Mouse (Mus musculus) CD4-positive, CD25-positive, alpha-beta regulatory T cell, adult 2 months (primary cell): ENCODE measurements around the gene Mrto4.

ENCODE experiments used
- DNase-seq: peaks from one replicate; pipeline ENCODE4 v3.0.0-alpha.2; 2012; ENCODE audit warnings: low read depth, low spot score

The Mrto4 gene

DNA sequence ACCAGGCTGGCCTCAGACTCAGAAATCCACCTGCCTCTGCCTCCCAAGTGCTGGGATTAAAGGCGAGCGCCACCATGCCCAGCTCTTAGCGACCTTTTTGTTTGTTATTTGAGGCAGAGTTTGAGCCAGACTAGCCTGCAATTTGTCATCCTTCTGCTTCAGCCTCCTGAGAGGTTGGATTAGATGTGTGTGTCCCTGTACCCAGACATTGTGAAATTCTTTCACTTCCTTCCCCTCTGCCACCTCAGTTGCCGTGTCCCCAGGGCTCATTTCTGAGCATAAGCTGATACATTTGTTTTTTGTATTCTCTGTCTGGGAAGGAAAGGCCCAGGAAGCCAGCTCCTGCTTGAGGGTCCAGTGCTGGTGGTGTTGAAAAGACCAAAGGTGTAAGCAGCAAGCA, 11.5 kb downstream of the Mrto4 start:
- DNase-seq = no peak

DNA sequence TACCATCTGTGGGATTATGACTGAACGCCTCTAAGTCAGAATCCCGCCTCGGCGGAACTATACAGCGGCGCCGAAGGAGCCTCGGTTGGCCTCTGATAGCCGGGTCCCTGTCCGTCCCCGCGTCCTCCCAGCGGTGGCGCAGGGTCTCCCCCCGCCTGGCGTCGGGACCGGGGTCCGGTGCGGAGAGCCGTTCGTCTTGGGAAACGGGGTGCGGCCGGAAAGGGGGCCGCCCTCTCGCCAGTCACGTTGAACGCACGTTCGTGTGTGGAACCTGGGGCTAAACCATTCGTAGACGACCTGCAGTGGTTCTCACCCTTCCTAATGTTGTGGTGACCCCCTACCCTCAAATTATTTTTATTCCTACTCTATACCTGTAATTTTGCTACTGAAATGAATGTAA, 14.2 kb downstream of the Mrto4 start:
- no peak for DNase-seq

DNA sequence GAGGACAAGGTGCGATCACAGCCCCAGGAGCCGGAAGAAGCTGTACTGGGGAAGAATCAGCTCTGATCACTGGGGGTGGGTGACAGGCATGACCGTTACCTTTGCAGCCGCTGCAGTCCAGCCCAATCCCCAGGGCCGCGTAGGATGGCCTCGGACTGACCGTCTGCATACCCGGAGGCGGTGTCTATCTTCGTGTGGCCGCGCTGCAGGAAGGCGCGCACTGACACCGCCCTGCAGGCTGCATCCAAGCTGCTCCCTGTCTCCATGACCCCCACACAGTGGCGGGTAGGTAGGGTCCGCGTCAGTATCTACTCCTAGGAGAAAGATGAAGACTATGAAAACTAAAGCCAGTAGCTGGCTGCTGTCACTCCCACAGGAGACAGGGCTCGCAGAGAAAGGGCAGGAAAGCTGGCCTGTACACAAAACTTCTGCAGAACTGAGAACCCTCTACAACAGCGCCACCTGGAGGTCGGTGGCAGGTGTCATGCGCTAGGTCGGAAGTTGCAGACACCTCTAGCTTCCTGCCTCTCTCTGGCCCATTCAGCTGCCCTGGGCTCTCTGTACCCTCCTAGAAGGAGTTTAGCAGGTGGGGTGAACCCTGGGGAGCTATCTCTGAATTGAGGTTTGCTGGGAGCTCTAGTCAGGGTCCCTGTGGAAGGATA, 15.4 kb downstream of the Mrto4 start:
- DNase-seq = peak; percentile 94

DNA sequence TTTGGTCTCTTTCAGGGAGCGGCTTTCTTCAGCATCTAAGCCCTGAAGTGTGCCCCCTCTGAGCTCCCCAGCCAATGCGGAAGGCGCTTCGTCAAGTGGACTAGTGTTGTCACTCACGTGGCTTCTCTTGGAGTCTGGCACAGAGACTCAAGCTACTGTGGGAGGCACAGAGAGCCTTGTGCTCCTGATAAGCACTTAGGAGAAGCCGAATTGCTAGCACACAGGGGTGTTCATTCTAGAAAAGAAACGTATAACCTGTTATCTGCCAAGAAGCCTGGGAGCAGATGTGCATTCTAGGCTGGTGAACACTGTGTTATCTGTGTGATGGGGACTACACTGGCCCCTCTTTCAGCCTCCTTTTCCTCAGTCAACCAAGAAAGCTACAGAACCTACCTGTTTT, 16.9 kb downstream of the Mrto4 start:
- DNase-seq = no peak

DNA sequence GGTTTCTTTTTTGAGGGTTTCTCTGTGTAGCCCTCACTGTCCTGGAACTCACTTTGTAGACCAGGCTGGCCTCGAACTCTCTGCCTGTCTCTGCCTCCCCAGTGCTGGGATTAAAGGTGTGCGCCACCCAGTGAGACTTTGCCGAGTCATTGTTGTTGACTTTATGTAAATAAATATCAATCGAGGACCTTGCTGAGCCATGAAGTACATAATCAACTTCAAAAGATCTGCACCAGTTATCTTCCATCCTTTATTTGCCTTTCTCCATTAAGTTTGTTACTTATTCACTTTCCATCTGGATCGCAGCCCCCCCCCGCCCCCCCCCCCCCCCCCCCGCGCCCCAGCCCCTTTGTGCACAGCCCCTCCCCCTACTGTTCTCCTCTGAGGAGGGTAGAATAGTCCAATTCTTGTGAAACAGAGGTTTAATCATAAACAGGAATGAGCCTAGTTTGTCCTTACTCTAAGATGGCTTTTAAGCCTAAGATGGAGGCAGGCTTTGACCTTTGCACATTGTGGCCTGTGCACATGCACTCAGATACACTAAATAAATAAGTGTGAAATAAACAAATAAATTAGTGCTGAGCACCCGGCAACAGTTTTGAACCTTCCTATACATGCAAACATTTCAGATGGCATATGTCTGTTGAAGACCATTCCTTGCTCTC, 17.6 kb downstream of the Mrto4 start:
- DNase-seq = no peak

DNA sequence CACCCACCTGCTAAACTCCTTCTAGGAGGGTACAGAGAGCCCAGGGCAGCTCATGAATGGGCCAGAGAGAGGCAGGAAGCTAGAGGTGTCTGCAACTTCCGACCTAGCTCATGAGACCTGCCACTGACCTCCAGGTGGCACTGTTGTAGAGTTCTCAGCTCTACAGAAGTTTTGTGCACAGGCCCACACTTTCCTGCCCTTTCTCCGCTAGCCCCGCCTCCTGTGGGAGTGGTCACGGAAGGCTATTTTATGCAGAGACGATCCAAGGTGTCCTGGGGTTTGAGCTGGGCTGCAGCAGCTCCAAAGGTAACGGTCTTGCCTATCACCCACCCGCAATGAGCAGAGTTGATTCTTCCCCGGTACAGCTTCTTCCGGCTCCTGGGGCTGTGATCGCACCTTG, 21.8 kb downstream of the Mrto4 start:
- DNase-seq = peak; percentile 97

DNA sequence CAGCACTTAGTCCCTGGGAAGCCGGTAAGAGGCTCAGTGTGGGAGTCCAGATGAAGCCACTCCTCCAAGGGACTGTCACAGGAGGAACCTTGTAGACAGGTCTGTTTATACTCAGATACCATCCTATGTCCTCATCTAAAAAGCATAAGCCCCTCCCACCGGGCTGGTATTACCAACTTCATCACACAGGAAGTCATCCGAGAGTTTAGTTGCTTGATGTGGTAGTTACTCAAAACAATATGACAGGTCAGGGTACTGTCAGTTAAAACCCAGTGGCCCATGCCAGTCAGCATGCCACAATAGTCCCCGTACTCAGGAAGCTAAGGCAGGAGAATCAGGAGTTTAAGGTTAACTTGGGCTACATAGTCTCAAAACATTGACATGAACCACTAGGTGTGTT, 32.6 kb downstream of the Mrto4 start:
- DNase-seq = peak; percentile 29

DNA sequence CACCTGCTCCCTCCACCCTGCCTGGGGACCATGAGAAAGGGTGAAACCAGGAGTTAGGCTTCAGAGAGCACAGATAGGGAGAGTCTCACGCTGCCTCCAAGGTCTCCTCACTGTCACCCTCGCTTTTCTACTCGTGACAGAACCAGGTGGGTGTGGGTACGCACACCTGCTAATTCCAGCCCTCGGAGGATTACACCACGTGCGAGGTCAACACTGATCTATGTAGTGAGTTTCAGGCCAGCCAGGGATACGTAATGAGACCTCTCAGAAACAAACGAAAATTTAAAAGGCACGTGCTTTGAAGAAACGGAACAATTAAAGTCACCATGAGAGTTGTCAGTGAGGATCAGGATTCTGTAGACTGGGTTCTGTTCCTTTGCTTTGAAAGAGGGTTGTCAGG, 33.9 kb downstream of the Mrto4 start:
- DNase-seq = no peak

DNA sequence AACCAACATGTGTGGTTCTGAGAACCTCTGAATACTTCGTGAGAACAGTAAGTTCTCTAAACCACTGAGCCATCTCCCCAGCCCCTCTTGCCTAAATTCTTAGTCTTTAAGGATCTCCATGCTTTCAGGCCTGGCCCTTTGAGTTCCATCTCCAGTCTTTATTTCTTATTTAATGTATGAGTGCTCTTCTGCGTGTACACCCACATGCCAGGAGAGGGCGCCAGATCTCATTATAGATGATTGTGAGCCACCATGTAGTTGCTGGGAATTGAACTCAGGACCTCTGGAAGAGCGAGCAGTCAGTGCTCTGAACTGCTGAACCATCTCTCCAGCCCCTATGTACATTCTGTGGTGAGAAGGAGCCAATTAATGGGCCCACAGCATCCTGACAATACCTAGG, 39.7 kb downstream of the Mrto4 start:
- DNase-seq = peak; percentile 83

DNA sequence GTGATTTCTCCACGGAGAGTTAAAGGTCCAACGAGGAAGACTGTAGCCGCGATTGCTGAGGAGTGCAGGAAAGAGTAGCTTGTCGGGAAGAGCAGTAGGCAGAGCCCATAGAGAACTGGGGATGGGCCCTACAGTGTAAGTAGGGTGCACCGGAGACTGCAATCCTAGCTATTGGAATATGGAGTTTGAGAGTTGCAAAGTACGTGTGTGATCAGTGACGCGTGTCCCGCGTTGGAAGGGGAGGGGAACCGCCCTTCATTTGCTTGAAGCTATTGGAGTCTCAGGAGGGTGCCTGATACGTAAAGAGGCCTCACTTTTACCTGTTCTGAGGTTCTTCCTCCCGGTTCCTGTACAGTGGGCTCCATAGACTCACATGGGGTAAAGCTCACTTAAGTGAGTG, 40.7 kb downstream of the Mrto4 start:
- no peak for DNase-seq

DNA sequence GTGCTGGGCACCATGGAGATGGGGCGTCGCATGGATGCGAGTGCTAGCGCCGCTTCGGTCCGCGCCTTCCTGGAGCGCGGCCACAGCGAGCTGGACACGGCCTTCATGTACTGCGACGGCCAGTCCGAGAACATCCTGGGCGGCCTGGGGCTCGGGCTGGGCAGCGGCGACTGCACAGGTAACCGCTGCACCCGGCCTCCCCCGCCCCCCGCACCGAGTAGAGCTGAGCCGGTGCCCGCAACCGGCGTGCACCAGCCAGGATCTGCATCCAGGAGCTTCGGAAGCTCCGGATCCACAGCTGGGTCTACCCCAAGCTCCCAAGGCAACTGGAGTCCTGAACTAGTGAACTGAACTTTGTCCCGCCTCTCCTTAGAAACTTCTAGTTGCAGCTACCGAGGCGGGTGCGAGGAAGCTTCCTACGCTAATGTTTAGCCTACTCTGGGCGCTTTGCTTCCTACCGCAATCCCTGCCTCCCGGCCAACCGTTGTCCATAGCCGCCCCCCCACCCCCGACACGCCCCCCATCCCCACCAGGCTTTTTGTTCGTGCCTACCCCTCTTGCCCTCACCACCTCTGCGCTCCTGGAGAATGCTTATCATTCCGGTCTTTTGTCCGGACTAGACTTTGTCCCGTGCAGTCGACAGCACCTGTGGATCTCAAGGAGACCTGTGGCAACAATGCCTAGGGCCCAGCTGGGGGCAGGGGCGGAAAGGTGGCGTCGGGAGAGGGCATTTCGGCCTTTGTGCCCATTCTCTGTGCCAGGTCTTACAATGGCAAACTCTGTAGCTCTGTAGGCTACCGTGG, 41.3 kb downstream of the Mrto4 start:
- no peak for DNase-seq

DNA sequence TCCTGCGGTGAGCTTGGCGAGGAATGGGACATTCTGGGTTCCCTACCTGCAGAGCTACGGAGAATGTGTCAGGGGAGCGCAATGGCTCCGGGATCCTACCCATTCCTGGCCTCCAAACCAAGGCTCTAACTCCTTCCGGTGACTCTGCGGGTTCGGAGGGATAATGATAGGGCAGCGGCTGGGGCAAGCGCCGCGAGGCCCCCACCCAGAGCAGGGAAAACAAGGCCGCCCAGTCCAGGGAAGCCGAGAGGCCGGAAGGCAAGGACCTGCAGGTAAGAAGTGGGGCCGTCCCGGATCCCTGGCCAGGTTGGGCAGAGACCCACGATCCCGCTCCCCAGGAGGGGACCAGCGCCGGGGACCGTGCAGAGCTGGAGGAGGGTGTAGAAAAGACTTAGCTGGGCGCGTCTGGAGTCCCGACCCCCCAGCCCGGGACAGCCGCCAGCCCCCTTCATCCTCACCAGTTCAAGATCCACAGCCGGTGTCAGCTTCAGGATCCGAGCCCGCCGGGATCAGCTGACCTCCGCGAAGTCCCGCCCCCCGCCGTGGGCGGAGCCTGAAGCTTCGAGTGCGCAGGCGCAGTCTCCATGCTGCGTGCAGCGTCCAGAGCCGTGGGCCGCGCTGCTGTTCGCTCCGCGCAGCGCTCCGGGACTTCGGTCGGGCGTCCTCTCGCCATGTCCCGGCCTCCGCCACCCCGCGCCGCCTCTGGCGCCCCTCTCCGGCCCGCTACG, 42.0 kb downstream of the Mrto4 start, which contains the start of the genes Pqlc2 and Akr7a5:
Gene Pqlc2 (minus strand): TSS at position 538 of the 728 bp plus-strand sequence.
Gene Akr7a5 (plus strand): TSS at position 574 of the 728 bp plus-strand sequence.
- DNase-seq = peak; percentile 97

DNA sequence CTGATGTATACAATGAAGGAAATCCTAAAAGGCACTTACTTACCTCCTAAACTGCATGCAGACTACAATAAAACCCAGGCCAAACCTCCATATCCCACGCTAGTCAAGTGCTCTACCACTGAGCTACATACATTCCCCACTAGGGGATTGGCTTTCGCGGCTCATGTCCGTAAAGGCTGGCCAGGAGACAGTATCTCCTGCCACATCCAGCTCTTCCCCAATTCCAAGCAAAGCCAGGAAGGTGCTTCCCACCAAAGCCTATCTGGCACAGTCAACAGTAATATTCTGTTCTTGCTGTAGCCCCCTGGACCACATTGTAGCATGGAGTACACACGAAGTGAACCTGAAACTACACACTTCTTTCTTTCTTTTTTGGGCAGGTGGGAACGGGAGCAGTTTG, 42.7 kb downstream of the Mrto4 start:
- DNase-seq = peak; percentile 36

DNA sequence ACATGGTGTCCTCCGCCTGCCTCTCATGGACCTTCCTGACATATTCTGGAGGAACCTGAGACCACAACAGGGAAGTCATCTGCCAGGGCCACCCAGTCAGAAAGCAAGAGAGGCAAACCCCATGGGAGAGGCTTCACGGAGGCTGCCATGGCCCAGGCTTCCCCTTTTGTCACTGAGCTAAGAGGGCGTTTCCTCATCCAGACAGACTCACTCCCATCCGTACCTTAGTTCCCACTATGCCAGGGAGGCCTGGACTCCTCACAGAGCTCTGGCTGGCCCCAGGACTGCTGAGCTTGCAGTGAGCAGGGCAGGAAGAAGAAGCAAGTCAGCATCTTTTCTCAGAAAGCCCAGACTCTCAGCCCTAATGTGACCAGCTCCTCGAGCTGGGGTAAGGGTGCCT, 44.5 kb downstream of the Mrto4 start:
- no peak for DNase-seq

DNA sequence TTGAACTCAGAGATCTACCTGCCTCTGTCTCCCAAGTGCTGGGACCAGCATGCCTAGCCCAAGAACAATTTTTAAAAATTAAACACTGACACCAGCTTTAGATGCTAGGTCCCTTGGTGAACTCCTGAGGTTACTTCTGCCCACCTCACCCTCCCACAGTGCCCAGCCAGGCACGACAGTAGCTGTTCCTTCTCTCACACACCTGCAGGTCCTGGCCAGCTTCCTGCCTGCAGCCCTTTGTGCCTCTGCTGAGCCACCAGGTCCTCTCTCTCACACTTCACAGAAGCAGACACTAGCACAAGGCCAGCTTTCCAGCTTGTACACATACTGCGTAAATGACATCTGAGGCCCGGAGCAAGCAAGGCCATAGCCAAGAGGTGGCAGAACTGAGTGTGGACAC, 46.9 kb downstream of the Mrto4 start:
- DNase-seq = no peak

DNA sequence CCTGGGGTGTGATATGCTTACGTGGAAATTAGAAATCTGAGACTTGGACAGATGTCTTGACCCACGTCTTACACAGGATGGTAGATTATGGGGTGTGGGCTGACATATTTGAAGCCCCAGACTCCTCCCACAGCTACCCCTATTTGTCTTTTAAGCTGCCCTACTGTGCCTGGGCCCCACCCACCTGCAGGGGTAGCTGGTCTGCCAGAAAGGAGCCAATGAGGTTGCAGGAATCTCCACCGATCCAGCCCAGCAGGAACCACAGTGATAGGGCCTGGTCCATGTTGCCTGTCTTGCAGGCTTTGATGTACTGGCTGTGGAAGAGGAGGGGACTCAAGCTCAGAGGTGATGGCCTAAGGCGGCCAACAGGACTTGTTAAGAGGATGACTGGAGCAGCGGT, 50.1 kb downstream of the Mrto4 start:
- no peak for DNase-seq

DNA sequence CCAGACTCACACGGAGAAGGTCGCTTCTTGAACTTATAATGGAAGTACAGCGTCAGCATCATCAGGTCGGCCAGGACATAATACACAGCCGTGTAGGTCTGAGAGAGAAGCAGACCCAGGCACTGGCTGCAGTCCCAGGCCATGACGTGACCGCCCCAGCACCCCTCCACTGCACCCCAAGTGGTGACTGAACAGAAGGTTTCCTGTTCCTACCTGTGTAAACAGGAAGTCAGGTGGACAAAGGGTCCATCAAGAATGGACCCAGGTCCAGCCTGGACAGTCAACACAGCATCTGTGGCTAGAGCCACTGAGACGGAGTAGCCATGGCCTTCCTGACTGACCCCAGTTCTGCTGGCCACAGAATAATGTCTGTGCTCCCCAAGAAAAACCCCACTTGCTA, 50.6 kb downstream of the Mrto4 start:
- no peak for DNase-seq

DNA sequence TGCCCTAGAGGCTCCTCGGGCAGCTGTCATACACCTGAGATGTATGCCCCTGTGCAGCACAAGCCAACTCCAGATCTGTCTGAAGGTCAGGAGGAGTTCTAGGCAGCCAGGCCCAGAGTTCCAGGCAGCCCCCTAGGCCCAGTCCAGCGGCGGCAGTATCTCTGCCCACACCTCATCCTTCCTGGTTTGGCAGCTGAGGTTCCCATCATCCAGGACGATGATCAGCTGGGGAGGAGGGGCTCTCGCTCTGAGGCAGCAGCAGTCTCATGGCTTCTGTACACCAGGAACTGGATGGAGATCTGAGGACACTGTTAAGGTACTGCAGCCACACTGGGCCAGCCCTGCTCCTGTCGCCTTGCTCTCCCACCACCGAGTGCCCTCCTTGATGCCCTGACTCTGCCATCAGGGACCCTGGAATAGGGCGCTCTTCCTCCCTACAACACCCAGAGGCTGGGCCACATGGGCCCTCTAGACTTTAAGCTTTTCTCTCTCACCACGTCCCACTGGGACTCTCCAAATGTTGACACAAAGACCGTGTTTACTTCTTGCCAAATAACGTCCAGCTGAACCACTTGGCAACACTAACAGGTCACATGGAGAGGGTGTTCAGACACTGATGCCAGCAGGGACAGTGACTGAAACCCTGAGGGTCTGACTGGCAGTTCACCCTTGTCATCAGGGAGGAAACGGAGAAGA, 53.6 kb downstream of the Mrto4 start:
- no peak for DNase-seq

DNA sequence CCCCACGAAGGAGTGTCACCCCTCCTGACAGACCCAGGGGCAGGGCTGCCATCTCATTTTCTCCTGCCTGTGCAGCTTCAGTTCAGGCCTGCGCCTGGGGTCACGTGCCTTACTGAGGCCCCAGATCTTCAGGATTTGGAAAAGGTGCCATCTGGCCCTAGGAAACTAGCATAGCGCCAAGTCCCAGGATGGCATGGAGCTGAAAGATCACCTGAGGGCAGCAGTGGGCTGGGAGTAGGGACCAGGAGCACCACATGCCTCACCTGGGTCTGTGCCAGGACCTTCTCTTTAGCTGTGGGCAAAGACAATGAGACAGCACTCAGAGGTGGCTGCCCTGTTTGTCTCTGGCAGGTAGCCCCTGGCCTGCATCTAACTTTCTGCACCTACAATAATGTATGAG, 54.8 kb downstream of the Mrto4 start:
- DNase-seq = no peak
